Mouse (Mus musculus) bone marrow, adult 2 months (tissue): ENCODE data around the gene Wdr24. TPM values are rescaled to one million over a fixed set of nuclear protein-coding genes. Genes with fewer than 3 reads are reported as not detected.

Experiments
- H3K27ac ChIP-seq: fragments of 200-500 bp; 2 replicates; pipeline ENCODE4 v1.5.1; 2012; ENCODE audit warnings: low read depth, mild to moderate bottlenecking, control low read depth, inconsistent platforms, low read length; ENCODE audit not compliant: control insufficient read depth, poor library complexity, insufficient read depth
- H3K4me1 ChIP-seq: fragments of 200-500 bp; 2 replicates; pipeline ENCODE4 v1.6.1; 2011; ENCODE audit warnings: low read length; ENCODE audit not compliant: control insufficient read depth, insufficient read depth
- H3K4me3 ChIP-seq: fragments of 200-500 bp; replicated peaks from 2 replicates; pipeline ENCODE3; 2011; ENCODE audit warnings: mild to moderate bottlenecking, low read depth, low read length, control low read depth; ENCODE audit not compliant: control insufficient read depth
- CTCF ChIP-seq: fragments of 200-500 bp; IDR thresholded peaks from 2 replicates; pipeline ENCODE4 v1.5.1; 2011; ENCODE audit warnings: low read length, control low read depth; ENCODE audit not compliant: control insufficient read depth, insufficient read depth
- POLR2A ChIP-seq: fragments of 200-500 bp; IDR thresholded peaks from 2 replicates; pipeline ENCODE4 v1.6.1; 2011; ENCODE audit warnings: low read depth, mild to moderate bottlenecking, control low read depth, low read length, borderline replicate concordance; ENCODE audit not compliant: control insufficient read depth
- WGBS: fragments of 180-500 bp; shearing (Covaris S2); methylation state at CpG from one replicate; pipeline ENCODE4 v1.1.7; 2018; 5-methylcytosine and 5-hydroxymethylcytosine counted together
- polyA plus RNA-seq: library from polyadenylated mRNA; stranded (reverse); fragments of >200 nt; gene quantifications from 2 replicates; pipeline ENCODE4 v1.2.4, GENCODE M21; 2011; ENCODE audit warnings: low replicate concordance; ENCODE audit not compliant: missing spikeins, insufficient read depth, insufficient read length

Wdr24 gene
- polyA plus RNA-seq, 1 experiment = 17.0 TPM

DNA sequence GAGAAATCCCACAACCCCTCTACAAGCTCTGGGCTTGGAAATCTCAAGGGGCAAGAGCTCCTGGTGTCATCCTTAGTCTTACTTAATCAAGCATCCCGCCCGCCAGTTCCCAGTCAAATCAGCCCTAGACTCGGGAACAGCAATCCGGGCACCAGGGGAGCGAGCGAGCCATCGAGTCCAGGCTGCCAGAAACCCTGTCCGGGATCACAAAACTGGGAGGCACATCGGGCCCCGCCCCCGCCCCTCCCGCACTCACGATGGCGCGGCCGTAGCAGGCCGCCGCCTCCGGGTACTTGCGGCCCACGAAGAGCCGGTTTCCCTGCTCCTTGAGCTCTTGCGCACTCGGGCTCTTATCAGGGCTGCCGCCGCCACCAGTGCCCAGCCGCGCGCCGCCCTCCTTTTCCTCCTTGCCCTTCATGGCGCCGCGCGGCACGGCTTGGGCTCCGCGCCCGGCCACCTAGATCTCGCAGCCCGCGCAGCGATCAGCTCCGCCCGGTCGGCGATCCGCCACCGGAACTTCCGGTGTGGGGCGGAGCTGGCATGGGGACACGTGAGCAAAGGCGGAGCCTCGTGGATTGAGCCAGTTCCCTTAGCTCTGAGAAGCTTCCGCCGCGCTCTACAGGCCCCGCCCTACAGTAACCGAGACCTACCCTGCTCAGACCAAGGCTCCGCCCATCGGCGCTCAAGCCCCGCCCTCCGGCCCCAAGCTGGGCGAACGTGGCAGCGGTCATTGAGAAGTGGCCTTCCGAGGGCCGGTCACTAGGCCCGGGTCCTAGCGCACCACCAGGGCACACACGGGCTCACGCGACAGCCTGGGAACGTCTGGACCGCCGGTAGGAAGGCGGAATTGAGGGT is 9.2 kb downstream of the Wdr24 start:
- TF ChIP-seq CTCF (no peak), POLR2A (peak; percentile 82; the same call in 1 of the 2 replicates)
- under 1% methylated on average over 77 of the region's 77 CpGs for WGBS
- Histone ChIP-seq H3K4me1 (peaks cover 7% of the 10 kb centered on the region; the same call in 1 of the 2 replicates), H3K4me3 (peak overlapping the region; percentile 87), H3K27ac (peak overlapping the region; percentile 89)

DNA sequence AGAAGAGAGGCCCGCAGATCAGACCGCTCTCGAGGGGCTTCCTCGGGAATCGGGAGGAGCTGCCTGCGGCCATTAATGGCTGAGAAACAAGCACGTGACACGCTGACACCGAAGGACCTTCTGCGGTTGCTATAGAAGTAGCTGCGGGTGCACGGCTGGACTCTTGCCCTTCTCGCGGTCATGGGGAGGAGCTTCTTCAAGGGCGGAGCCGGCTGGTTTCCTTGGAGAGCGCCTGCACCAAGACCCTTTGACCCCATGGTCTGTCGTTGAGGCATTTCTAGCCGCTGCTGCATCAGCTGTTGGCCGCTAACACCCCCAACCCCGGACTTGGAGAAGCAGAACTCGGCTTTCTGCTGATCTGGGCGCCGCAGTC is 9.8 kb downstream of the Wdr24 start, which contains the start of gene Stub1:
Stub1 (minus strand) TSS at position 114 of the 373 bp plus-strand sequence.
- peaks cover 7% of the 10 kb centered on the region; the same call in 1 of the 2 replicates for H3K4me1 ChIP-seq
- under 1% methylated on average over 24 of the region's 24 CpGs for WGBS
- H3K27ac ChIP-seq = peak within 1 kb of the TSS; percentile 89
- peak within 1 kb of the TSS; percentile 87 for H3K4me3 ChIP-seq
- TF ChIP-seq CTCF = no peak

DNA sequence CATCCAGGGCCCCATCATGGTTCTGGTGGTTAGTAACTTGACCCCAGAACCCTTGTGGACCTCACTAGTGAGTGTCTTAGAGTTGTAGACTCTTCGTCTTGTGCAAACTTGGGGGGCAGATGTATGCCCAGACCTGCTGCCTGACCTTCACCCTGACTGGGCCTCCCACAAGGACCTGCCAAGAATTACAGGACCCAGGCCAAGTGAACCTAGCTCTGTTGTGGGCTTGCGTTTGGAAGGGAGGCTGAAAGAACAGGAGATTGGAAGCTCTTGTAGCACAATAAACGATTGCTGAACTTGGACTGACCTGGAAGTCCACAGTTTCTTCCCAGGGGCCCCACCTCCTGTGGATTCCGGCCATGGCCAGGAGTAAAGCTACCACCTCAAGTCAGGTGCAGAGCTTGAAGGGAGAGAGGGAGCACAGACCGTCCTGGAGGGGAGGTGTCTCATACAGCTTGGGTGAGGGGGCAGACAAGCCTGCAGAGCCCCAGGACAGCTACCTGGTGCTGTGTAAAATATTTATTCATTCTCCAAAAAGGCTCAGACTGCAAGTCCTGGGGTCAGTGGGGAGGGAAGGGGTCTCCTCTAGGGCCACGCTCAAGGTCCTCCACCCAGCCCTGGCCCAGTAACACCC is 10.7 kb downstream of the Wdr24 start:
- peaks cover 4% of the 10 kb centered on the region; the same call in 1 of the 2 replicates for H3K4me1 ChIP-seq
- 44% methylated on average over 6 of the region's 6 CpGs for WGBS
- TF ChIP-seq POLR2A = no peak
- TF ChIP-seq CTCF = no peak
- H3K27ac ChIP-seq = no peak overlapping the region
- peak overlapping the region; percentile 87 for H3K4me3 ChIP-seq

DNA sequence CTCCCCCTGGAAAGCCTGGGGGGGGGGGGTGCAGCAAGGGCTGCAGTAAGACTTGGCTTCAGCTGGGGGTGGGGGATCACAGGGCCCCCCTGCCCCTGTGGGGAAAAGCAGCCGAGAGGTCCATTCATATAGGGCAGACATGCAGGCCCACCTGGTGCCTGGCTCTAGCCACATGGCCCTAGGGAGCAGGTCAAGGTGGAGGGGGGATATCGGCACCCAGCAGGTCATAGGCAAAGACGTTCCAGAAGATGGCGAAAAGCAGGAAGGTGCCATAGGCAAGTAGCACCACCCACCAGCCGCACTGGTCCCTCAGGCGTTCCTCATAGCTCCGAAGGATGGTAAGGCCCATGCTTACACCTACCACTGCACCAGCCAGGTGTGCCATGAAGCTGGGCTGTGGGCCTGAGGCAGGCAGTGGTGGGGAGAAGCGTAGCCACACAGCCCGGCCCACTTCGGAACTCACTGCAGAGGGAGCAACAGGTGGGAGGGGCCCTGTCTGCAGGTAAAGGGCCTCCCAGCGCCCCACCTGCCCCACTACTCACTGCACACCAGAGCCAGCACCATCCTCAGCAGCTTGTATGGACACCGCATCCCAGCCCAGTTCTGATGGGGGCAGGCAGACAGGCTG is 11.3 kb downstream of the Wdr24 start:
- Histone ChIP-seq H3K27ac (no peak overlapping the region), H3K4me1 (peaks cover 3% of the 10 kb centered on the region; the same call in 1 of the 2 replicates)
- WGBS = 88% methylated on average over 12 of the region's 12 CpGs

DNA sequence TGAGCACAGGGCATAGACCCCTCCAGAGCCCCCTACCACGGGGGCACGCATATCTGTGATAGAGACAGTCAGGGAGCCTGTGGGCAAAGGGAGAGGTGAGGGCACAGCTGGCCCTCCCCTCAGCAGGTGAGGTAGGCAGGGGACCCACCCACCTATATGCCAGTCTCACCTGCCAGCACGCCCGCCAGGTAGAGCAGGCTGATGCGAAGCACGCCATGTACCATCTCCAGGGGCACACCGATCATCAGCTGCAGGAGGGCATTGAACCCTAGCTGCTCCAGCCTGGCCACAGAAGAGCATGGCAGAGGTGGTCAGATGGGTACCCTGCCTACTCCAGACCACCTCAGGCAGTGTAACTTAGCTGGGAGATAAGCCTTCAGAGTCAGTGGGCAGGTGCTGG is 11.9 kb downstream of the Wdr24 start:
- Histone ChIP-seq H3K4me1 (peaks cover 3% of the 10 kb centered on the region; the same call in 1 of the 2 replicates), H3K4me3 (no peak overlapping the region), H3K27ac (no peak overlapping the region)
- TF ChIP-seq CTCF (no peak), POLR2A (no peak)
- WGBS = 88% methylated on average over 7 of the region's 7 CpGs

More for the DNA sequence above, 11.3 kb downstream of the Wdr24 start:
- TF ChIP-seq CTCF (no peak; the same call in 1 of the 2 replicates), POLR2A (no peak)
- H3K4me3 ChIP-seq = no peak overlapping the region

DNA sequence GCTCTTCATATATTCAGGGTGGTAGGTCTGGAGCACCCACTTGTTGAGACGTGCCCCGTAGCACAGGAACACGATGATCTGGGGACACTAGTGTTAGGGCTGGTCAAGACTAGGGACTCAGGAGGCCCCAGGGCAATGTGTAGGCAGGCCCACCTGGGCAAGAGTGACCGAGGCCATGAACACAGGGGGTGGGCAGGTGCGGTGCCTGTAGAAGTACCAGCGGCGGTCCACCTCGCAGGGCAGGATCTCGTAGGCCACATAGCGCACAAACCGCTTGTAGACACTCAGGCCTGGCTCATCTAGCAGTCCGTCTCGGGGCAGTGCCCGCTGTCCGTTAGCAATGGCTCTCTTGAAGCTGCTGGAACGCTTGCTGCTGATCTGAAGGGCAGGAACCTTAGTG is 12.4 kb downstream of the Wdr24 start:
- H3K4me3 ChIP-seq = no peak overlapping the region
- TF ChIP-seq POLR2A (no peak), CTCF (no peak)
- H3K4me1 ChIP-seq = peaks cover 3% of the 10 kb centered on the region; the same call in 1 of the 2 replicates
- WGBS = 92% methylated on average over 16 of the region's 16 CpGs
- no peak overlapping the region for H3K27ac ChIP-seq

DNA sequence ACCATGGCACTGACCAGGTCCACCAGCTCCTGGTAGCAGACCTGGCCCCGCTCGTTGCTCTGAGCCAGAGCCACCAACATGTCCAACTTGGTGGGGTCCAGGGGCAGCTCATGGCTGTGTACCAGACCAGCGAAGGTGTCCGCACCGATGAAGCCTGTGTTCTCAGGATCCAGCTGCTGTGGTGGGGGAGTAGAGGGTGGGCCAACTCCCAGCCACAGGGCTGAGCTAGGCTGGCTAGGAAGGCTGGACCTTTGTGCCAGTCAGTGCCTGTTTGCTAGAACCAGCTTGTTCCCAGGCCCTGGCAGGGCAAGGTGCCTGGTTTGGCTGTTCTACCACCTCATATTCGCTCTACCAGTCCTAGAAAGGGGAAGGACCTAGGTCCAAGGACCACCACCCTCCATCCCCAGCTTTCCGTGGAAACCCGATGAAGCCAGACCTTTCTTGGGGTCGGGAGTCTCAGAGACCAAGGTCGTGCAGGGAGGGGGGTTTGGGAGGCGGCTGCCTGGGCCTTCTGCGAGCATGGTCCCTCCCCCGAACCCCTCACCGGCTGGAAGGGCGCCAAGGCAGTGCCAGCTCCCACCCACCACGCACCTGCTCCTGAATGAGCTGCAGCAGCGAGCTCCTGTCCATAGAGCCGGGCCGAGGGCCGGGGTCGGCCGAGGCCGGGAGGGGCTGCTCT is 13.1 kb downstream of the Wdr24 start:
- H3K4me3 ChIP-seq = no peak overlapping the region
- TF ChIP-seq CTCF = no peak
- TF ChIP-seq POLR2A = 0 out of 2 replicates have a peak, but pooled peaks have one; percentile 30
- H3K4me1 ChIP-seq = peaks cover 3% of the 10 kb centered on the region; the same call in 1 of the 2 replicates
- no peak overlapping the region for H3K27ac ChIP-seq
- WGBS = 23% methylated on average over 23 of the region's 23 CpGs
